Mouse (Mus musculus) liver, embryonic 11.5 days (tissue): ENCODE measurements around the gene Gm13278. TPM values are rescaled to one million over a fixed set of nuclear protein-coding genes. Genes with fewer than 3 reads are reported as not detected.
A peak's percentile ranks its signal among the peaks of the same experiment; 100 is the strongest.
"Not testable (repeated sequence)": the region's sequence is repeated elsewhere in the genome, so short reads cannot be mapped to it uniquely, and the experiment has no call there.

Experiments
- ATAC-seq: fragments of 200-750 bp; cut with Nextera tagmentation; replicated peaks from 2 replicates; pipeline ENCODE4 v1.8.0; 2017; ENCODE audit warnings: moderate number of reproducible peaks, mild to moderate bottlenecking, moderate TSS enrichment, moderate library complexity; ENCODE audit not compliant: low FRiP score
- DNase-seq: peaks from one replicate; pipeline ENCODE4 v3.0.0-alpha.2; 2017; ENCODE audit warnings: low spot score
- H3K27ac ChIP-seq: fragments of 300-500 bp; sonication (generic); 2 replicates; pipeline ENCODE4 v1.5.1; 2014; ENCODE audit warnings: mild to moderate bottlenecking, low read depth, low read length, control low read depth
- H3K27me3 ChIP-seq: fragments of 300-500 bp; sonication (generic); replicated peaks from 2 replicates; pipeline ENCODE4 v1.6.1; 2014; ENCODE audit warnings: low read length, mixed read lengths; ENCODE audit not compliant: control insufficient read depth, insufficient read depth
- H3K36me3 ChIP-seq: fragments of 300-500 bp; sonication (generic); 2 replicates; pipeline ENCODE4 v1.6.1; 2014; ENCODE audit warnings: mild to moderate bottlenecking, low read length, moderate library complexity, mixed read lengths; ENCODE audit not compliant: control insufficient read depth, insufficient read depth
- H3K4me1 ChIP-seq: fragments of 300-500 bp; sonication (generic); replicated peaks from 2 replicates; pipeline ENCODE4 v1.6.1; 2014; ENCODE audit warnings: low read length, mixed read lengths; ENCODE audit not compliant: control insufficient read depth, insufficient read depth
- H3K4me2 ChIP-seq: fragments of 300-500 bp; sonication (generic); 2 replicates; pipeline ENCODE4 v1.6.1; 2014; ENCODE audit warnings: mild to moderate bottlenecking, control low read depth, moderate library complexity
- H3K4me3 ChIP-seq: fragments of 300-500 bp; sonication (generic); 2 replicates; pipeline ENCODE4 v1.5.1; 2014; ENCODE audit warnings: low read depth, low read length, control low read depth
- H3K9ac ChIP-seq: fragments of 300-500 bp; sonication (generic); 2 replicates; pipeline ENCODE4 v1.6.1; 2014; ENCODE audit warnings: low read depth, low read length, control low read depth
- H3K9me3 ChIP-seq: fragments of 300-500 bp; sonication (generic); 2 replicates; pipeline ENCODE4 v1.6.1; 2016; ENCODE audit warnings: low read length, inconsistent platforms, mixed read lengths; ENCODE audit not compliant: control insufficient read depth
- WGBS: fragments of 180-500 bp; shearing (Covaris S2); extraction: QIAGEN DNeasy Blood & Tissue Kit; methylation state at CpG from one replicate; pipeline ENCODE4 v1.1.7; 2014; 5-methylcytosine and 5-hydroxymethylcytosine counted together
- polyA plus RNA-seq: library from polyadenylated mRNA; unstranded; fragments of >200 nt; fragmentation: Nextera tagmentation; extraction: Ambion mirVana; gene quantifications from 2 replicates; pipeline ENCODE4 v1.2.1, GENCODE M21; 2014

Gene Gm13278
- polyA plus RNA-seq, 1 experiment from 2014 or later: not detected

GRCm38 (mm10) chr4:88759610-88760268 is 31.6 kb upstream of the Gm13278 start, which contains the start of gene Gm13283:
TSS of gene Gm13283 (plus strand) at chr4:88760119.
- DNase-seq, H3K4me1 ChIP-seq, H3K27me3 ChIP-seq, H3K9ac ChIP-seq, H3K36me3 ChIP-seq, H3K27ac ChIP-seq, H3K9me3 ChIP-seq, ATAC-seq: not testable (repeated sequence)
- peak within 1 kb of the TSS; percentile 37 for H3K4me3 ChIP-seq
- H3K4me2 ChIP-seq: peak within 1 kb of the TSS; percentile 51
- 19% methylated on average over 11 of the region's 14 CpGs for WGBS

- not testable (repeated sequence) for H3K9me3 ChIP-seq, H3K27ac ChIP-seq, H3K9ac ChIP-seq, ATAC-seq, H3K36me3 ChIP-seq, H3K27me3 ChIP-seq, H3K4me1 ChIP-seq
- H3K4me2 ChIP-seq: peak overlapping the region; percentile 51
- peak; percentile 43 for DNase-seq
- under 1% methylated on average over 20 of the region's 28 CpGs for WGBS
- H3K4me3 ChIP-seq: peak overlapping the region; percentile 37
Measured at GRCm38 (mm10) chr4:88760431-88760830, 30.9 kb upstream of the Gm13278 start.

GRCm38 (mm10) chr4:88761776-88762175 is 29.6 kb upstream of the Gm13278 start:
- DNase-seq, ATAC-seq: not testable (repeated sequence)
- WGBS: 55% methylated on average over 6 of the region's 8 CpGs

GRCm38 (mm10) chr4:88762341-88762740 is 29.0 kb upstream of the Gm13278 start:
- ATAC-seq, H3K4me2 ChIP-seq, DNase-seq: not testable (repeated sequence)

More at GRCm38 (mm10) chr4:88761776-88762175, 29.6 kb upstream of the Gm13278 start:
- not testable (repeated sequence) for H3K4me3 ChIP-seq, H3K27me3 ChIP-seq, H3K4me1 ChIP-seq, H3K9me3 ChIP-seq, H3K36me3 ChIP-seq, H3K27ac ChIP-seq, H3K9ac ChIP-seq, H3K4me2 ChIP-seq

GRCm38 (mm10) chr4:88763384-88764018 is 27.8 kb upstream of the Gm13278 start:
- not testable (repeated sequence) for H3K27ac ChIP-seq, ATAC-seq
- WGBS: 5% methylated on average over 26 of the region's 42 CpGs

More at GRCm38 (mm10) chr4:88762341-88762740, 29.0 kb upstream of the Gm13278 start:
- not testable (repeated sequence) for H3K9me3 ChIP-seq, H3K27me3 ChIP-seq, H3K4me1 ChIP-seq, H3K9ac ChIP-seq, H3K4me3 ChIP-seq, H3K36me3 ChIP-seq, H3K27ac ChIP-seq
- WGBS: 36% methylated on average over 8 of the region's 9 CpGs

GRCm38 (mm10) chr4:88773534-88773933 is 17.8 kb upstream of the Gm13278 start, which contains the start of gene Gm13290:
TSS of gene Gm13290 (plus strand) at chr4:88773834.
- H3K27me3 ChIP-seq, H3K9ac ChIP-seq, H3K4me2 ChIP-seq, H3K4me3 ChIP-seq, H3K9me3 ChIP-seq, ATAC-seq, H3K36me3 ChIP-seq, H3K4me1 ChIP-seq, DNase-seq, H3K27ac ChIP-seq: not testable (repeated sequence)
- no CpG with 5 or more reads among the region's 32 CpGs for WGBS

More at GRCm38 (mm10) chr4:88763384-88764018, 27.8 kb upstream of the Gm13278 start:
- peak; percentile 55 for DNase-seq
- H3K4me2 ChIP-seq: peak overlapping the region; percentile 57
- not testable (repeated sequence) for H3K4me1 ChIP-seq, H3K27me3 ChIP-seq, H3K36me3 ChIP-seq, H3K9me3 ChIP-seq, H3K9ac ChIP-seq
- H3K4me3 ChIP-seq: peak overlapping the region; percentile 38

GRCm38 (mm10) chr4:88776622-88777021 is 14.7 kb upstream of the Gm13278 start, which contains the start of gene Gm13289:
TSS of gene Gm13289 (plus strand) at chr4:88776922.
- H3K27ac ChIP-seq, H3K4me3 ChIP-seq, ATAC-seq, DNase-seq, H3K4me2 ChIP-seq, H3K9ac ChIP-seq, H3K4me1 ChIP-seq, H3K36me3 ChIP-seq, H3K27me3 ChIP-seq, H3K9me3 ChIP-seq: not testable (repeated sequence)
- no CpG with 5 or more reads among the region's 29 CpGs for WGBS

GRCm38 (mm10) chr4:88779550-88779949 is 11.8 kb upstream of the Gm13278 start, which contains the start of gene Gm13272:
TSS of gene Gm13272 (plus strand) at chr4:88779850.
- H3K9ac ChIP-seq, ATAC-seq, H3K4me2 ChIP-seq, DNase-seq, H3K27me3 ChIP-seq, H3K9me3 ChIP-seq, H3K27ac ChIP-seq, H3K4me3 ChIP-seq, H3K36me3 ChIP-seq, H3K4me1 ChIP-seq: not testable (repeated sequence)
- no CpG with 5 or more reads among the region's 29 CpGs for WGBS
